Mouse (Mus musculus) small intestine, adult 2 months (tissue): Measurements from ENCODE around the gene Itgb7. TPM values are rescaled to one million over a fixed set of nuclear protein-coding genes. Genes with fewer than 3 reads are reported as not detected.

Experiments
- H3K27ac ChIP-seq: fragments of 200-500 bp; 2 replicates; pipeline ENCODE4 v1.5.1; 2012; ENCODE audit warnings: low read depth, low read length, control low read depth, inconsistent platforms; ENCODE audit not compliant: insufficient read depth
- H3K27me3 ChIP-seq: fragments of 200-500 bp; 2 replicates; pipeline ENCODE4 v1.6.1; 2012; ENCODE audit warnings: mild to moderate bottlenecking, moderate library complexity, low read length, inconsistent platforms; ENCODE audit not compliant: control insufficient read depth, insufficient read depth
- H3K36me3 ChIP-seq: fragments of 200-500 bp; 2 replicates; pipeline ENCODE4 v1.6.1; 2012; ENCODE audit warnings: mild to moderate bottlenecking, low read length, control low read depth, inconsistent platforms; ENCODE audit not compliant: control insufficient read depth, insufficient read depth
- H3K4me1 ChIP-seq: fragments of 200-500 bp; 2 replicates; pipeline ENCODE4 v1.6.1; 2012; ENCODE audit warnings: low read length, inconsistent platforms, mixed read lengths; ENCODE audit not compliant: control insufficient read depth, insufficient read depth, insufficient read length
- H3K4me3 ChIP-seq: fragments of 200-500 bp; 2 replicates; pipeline ENCODE4 v1.5.1; 2012; ENCODE audit warnings: low read depth, mild to moderate bottlenecking, control low read depth, inconsistent platforms, low read length, moderate library complexity
- CTCF ChIP-seq: fragments of 200-500 bp; IDR thresholded peaks from 2 replicates; pipeline ENCODE4 v1.5.1; 2012; ENCODE audit warnings: low read depth, mild to moderate bottlenecking, control low read depth, inconsistent platforms, low read length, moderate library complexity, mixed read lengths; ENCODE audit not compliant: insufficient replicate concordance, insufficient read length; ENCODE audit errors: extremely low read depth
- POLR2A ChIP-seq: fragments of 200-500 bp; IDR thresholded peaks from 2 replicates; pipeline ENCODE4 v1.6.1; 2012; ENCODE audit warnings: low read depth, mild to moderate bottlenecking, control low read depth, inconsistent platforms, low read length, moderate library complexity
- whole genome bisulfite sequencing: fragments of 180-500 bp; shearing (Covaris S2); methylation state at CpG from one replicate; pipeline ENCODE4 v1.1.7; 2018; 5-methylcytosine and 5-hydroxymethylcytosine counted together
- polyA plus RNA-seq: library from polyadenylated mRNA; depleted of rRNA; stranded (reverse); fragments of >200 nt; gene quantifications from 2 replicates; pipeline ENCODE4 v1.2.3, GENCODE M21; 2012

Gene Itgb7
- polyA plus RNA-seq, 1 experiment: 23.2 TPM

DNA sequence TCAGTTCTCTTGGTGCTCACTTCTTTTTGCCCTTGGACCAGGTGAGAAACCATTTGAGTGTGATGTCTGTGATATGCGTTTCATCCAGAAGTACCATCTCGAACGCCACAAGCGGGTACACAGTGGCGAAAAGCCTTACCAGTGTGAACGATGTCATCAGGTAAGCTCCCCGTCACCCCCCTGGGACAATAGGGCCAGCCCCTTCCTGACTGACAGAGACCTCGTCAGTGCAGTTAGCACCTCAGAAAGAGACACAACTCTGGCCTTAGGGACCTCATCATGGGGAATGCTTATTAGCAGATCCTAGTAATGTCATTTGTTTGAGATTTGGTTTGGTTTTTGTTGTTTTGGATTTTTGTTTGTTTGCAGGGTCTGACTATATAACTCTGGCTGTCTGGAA lies 22.6 kb downstream of the Itgb7 start:
- WGBS: 93% methylated on average over 8 of the region's 8 CpGs
- Histone ChIP-seq H3K36me3 (peaks cover 68% of the 10 kb centered on the region), H3K4me1 (peaks cover 5% of the 10 kb centered on the region), H3K27ac (no peak overlapping the region), H3K4me3 (no peak overlapping the region), H3K27me3 (no peaks in the 10 kb centered on the region)
- TF ChIP-seq POLR2A (no peak), CTCF (no peak)

DNA sequence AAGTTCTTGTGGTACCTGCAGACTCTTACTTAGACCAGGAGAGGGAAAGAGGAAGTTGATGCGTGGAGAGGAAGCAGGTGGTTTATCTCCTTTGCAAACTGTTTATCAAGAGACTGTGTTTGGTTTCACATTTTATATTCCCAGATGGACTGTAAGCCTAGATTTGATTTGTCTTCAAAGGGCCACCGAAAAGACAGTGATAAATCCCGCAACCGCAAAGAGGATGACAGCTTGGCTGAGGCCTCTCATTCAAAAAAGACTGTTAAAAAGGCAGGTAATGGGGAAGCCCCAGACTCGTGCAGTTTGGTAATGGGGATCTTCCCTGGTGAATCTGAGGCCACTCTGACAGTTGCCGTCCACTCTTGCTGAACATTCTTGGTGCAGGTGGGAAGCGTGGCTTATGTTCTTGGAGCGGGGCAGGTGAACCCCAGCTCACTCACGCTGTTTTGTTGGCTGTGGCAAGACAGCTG lies 23.6 kb downstream of the Itgb7 start:
- WGBS: 65% methylated on average over 9 of the region's 9 CpGs
- H3K4me1 ChIP-seq: peaks cover 5% of the 10 kb centered on the region

DNA sequence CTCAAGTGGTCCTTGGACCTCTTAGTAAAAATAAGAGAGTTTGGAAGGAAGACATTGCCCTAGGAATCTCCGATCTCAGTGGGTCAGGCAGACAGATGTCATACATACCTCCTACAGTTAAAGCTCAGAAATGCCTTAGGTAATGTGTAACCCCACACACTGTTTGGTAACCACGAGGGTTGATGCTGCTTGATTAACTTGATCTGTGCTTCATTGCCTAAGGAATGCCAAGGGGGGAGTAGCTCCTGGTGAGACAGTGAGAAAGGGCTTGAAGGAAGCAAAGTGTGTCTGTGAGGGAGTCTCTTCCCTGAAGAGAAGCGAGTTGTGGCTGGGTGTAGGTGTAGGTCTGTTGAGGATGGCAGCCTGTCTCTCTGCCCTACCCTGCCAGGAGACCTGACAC lies 24.4 kb downstream of the Itgb7 start:
- H3K4me3 ChIP-seq: no peak overlapping the region
- H3K4me1 ChIP-seq: peaks cover 6% of the 10 kb centered on the region
- WGBS: 72% methylated on average over 3 of the region's 3 CpGs
- H3K27me3 ChIP-seq: no peaks in the 10 kb centered on the region
- no peak overlapping the region for H3K27ac ChIP-seq
- no peak for TF ChIP-seq POLR2A
- no peak for TF ChIP-seq CTCF
- H3K36me3 ChIP-seq: peaks cover 52% of the 10 kb centered on the region

More for the DNA sequence above, 23.6 kb downstream of the Itgb7 start:
- no peak overlapping the region for H3K27ac ChIP-seq
- H3K4me3 ChIP-seq: no peak overlapping the region
- H3K36me3 ChIP-seq: peaks cover 59% of the 10 kb centered on the region
- no peaks in the 10 kb centered on the region for H3K27me3 ChIP-seq
- TF ChIP-seq CTCF: no peak

DNA sequence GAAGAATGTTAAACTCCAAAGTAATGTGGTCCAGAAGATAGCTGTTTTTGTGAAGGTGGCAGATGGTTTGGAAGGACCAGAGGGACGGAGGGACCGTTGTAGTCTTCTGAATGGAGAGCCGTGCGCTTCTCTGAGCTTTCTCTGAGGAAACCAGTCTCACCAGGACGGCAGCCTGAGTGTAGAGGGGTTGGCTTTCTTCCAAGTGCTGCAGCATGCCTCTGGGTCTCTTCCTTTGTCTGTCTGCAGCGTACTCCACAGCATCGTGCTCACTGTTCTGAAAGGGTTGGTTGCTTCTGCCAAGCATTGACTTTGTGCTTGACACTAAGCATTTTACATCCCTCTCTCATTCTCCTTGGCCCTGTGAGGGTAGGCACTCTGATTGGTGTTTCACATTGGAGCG lies 26.0 kb downstream of the Itgb7 start:
- H3K4me3 ChIP-seq: no peak overlapping the region

DNA sequence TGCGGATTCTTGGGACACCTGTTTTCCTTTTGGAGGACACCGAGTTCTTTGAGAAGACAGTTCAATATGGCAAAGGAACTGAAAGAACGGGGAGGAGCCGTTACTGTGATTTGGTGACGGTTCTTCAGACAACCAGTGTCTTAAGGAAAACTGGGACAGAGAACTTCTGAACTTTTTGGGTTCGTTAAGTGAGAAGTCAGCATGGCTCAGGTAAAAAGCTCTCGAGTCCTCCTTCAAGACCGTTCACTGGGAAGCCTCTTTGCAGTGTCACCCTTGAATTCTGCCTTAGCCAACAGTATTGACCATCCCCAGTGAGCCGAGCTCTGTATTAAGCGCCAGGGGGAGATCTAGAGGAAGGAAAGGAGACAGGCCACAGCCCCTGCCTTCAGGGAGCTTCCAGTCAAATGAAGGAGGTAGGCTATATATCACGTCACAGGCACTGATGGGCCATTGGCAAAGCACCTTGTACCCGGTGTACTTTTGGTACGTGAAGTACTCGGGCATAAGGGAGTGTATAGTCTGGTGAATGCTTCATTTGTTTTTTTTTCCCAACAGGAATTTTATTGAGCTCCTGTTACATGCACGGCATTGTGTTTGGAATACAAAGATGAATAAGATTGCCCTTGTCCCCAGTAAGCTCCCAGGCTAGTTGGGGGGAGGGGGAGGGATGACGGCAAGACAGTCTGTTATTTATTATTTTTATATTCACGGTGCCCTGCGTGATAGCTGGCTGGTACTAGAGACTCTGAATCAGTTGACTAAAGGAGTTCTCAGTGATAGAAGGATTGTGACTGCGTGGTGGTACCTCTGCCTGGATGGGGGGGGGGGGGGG lies 26.9 kb downstream of the Itgb7 start, which contains the start of gene Csad:
Csad (minus strand) TSS at position 51 of the 832 bp plus-strand sequence.
- H3K4me1 ChIP-seq: peaks cover 8% of the 10 kb centered on the region
- H3K27ac ChIP-seq: peak within 1 kb of the TSS; percentile 90
- H3K27me3 ChIP-seq: no peaks in the 10 kb centered on the region
- peak within 1 kb of the TSS; percentile 97 for H3K4me3 ChIP-seq
- no peak for TF ChIP-seq CTCF
- TF ChIP-seq POLR2A: no peak
- H3K36me3 ChIP-seq: peaks cover 34% of the 10 kb centered on the region
- 52% methylated on average over 19 of the region's 19 CpGs for WGBS

More for the DNA sequence above, 26.0 kb downstream of the Itgb7 start:
- Histone ChIP-seq H3K4me1 (peaks cover 8% of the 10 kb centered on the region), H3K27ac (no peak overlapping the region), H3K36me3 (peaks cover 42% of the 10 kb centered on the region), H3K27me3 (no peaks in the 10 kb centered on the region)
- TF ChIP-seq CTCF: no peak
- no peak for TF ChIP-seq POLR2A
- WGBS: 61% methylated on average over 8 of the region's 8 CpGs

DNA sequence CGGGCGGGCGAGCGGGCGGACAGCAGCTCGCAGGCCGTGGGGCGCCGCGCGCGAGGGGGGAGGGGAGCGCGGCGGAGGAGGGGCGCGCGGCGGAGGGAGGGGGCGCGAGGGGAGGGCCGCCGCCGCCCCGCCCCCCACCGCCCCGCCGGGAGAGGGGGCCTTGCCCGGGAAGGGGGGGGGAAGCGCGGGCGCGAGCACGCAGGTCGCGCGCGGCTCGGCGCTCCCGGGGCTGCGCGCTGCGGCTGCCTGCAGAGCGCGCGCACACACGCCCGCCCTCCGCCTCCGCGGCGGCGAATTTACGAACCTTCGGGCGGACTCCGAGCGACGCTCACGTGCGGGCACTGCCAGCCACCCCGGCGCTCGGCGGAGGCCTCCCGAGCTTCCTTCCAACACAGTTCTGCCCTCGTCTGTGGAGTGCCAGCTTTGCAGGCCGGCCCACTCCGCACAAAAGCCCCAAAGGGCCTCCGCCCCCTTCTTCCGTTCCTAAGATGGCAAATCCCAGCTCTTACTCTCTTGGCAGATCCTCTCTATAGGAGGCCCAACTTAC lies 27.8 kb downstream of the Itgb7 start:
- Histone ChIP-seq H3K36me3 (peaks cover 25% of the 10 kb centered on the region), H3K27ac (peak overlapping the region; percentile 90), H3K4me3 (peak overlapping the region; percentile 97), H3K27me3 (no peaks in the 10 kb centered on the region), H3K4me1 (peaks cover 8% of the 10 kb centered on the region)
- under 1% methylated on average over 32 of the region's 72 CpGs for WGBS
- TF ChIP-seq POLR2A: no peak
- no peak for TF ChIP-seq CTCF
